Mouse (Mus musculus) left cerebral cortex, postnatal 36 days (tissue): Measurements from ENCODE around the gene Prpf38b. TPM values are rescaled to one million over a fixed set of nuclear protein-coding genes. Genes with fewer than 3 reads are reported as not detected.
"Not testable (repeated sequence)": the region's sequence is repeated elsewhere in the genome, so short reads cannot be mapped to it uniquely, and the experiment has no call there.

ENCODE experiments used
- DNase-seq, 2 experiments: peaks; one replicate each; pipeline ENCODE4 v3.0.0; 2021 to 2022; ENCODE audit warnings: low spot score in 2 of 2, mixed read lengths in 1 of 2
- intact Hi-C: fragments of 180-260 bp; cut with DNase I; formaldehyde crosslinking; loops from one replicate; pipeline ENCODE4 v1.15.1; 2025
- total RNA-seq, 2 experiments: library from RNA; stranded (reverse); gene quantifications; 2 replicates each; pipeline ENCODE4 v1.2.3; 2021

The Prpf38b gene
- total RNA-seq, 2 experiments from 2014 or later, result 28.0 to 54.5 TPM

DNA sequence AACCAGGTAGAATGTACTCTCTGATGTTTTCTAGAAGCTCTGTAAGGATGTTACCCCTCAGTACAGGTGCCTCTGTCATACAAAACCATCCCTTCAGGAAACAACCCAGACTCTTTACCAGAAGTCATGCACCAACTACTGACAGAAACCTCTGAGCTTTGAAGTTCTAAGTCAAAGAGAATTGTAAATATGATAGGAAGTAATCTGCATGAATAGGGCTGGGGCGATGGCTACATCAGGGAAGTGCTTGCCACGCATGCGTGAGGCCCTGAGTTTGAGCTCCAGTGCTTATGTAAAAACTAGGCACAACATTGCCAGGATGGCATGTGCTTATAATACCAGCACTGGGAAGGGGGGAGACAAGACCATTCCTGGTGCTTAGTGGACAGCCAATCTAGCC lies 45.9 kb downstream of the Prpf38b start:
- DNase-seq, result no peak
- intact Hi-C loops, result no loop called here

DNA sequence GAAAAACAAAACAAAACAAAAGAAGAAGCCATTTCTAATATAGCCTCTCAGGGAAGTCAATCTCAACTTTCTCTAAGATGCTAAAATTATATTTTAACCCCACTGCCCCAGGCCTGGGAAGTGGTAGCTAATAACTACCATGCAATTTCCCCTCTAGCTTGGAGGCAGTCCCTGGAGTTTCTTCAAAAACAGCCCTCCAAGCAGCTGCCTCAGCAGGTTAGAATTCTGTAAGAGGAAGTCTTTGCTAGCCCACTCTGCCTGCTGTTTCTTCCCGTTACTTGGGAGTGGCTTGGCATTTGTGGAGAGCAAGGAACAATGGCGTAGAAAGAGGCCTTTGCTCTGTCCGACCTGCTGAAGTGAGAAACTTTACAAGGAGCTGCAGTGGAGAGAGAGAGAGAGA lies 46.4 kb downstream of the Prpf38b start:
- intact Hi-C loops, result no loop called here
- DNase-seq, result no peak

DNA sequence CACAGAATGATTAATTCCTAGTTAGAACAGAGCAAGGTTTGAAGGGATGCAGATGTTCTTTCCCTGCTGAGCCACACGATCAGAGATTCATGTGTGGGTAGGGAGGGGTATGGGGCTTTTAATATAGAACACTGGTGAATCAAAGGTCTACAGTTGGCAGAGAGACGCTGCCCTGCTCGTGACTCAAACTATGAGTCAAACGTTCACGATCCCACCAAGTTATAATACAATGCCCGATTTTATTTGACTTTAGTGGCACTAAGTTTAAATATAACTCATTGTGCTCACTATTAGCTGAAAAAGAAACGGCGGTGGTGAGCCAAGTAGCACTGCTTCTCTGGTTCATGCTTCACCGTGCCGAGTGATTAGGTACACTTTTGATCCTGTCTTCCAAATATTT lies 48.4 kb downstream of the Prpf38b start:
- DNase-seq, result no peak

DNA sequence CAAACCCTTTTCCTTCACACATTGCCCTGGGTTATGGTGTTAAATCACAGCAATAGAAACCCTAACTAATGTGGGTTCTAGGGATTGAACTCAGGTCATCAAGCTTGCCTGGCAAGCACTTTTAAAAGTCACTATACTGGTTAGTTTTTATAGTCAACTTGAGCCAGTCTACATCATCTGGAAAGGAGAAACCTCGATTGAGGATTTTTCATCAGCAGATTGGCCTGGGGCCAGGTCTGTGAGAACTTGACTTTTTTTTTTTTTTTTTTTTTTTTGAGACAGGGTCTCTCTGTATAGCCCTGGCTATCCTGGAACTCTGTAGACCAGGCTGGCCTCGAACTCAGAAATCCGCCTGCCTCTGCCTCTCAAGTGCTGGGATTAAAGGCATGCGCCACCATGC lies 49.2 kb downstream of the Prpf38b start:
- intact Hi-C loops, result not testable (repeated sequence)

More for the DNA sequence above, 48.4 kb downstream of the Prpf38b start:
- intact Hi-C loops, result no loop called here

DNA sequence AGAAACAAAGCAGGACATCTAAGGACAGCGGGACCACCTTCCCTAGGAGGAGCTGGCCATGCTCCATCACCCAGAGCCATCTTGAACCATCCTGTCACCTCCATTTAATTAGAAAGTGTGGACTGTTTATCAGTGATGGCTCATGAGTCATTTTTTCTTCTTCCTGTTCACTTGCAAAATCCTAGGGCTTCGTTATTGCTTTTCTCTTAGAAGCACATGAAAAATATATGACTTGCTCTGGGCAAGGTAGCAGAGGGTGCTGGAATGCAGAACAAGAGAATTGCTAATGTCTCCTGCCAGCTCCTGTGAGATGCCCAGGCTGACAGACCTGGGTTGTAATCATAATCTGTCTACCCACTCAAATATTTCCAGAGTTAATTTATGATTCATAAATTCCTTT lies 50.7 kb downstream of the Prpf38b start:
- no peak for DNase-seq
- intact Hi-C loops, result no loop called here

More for the DNA sequence above, 49.2 kb downstream of the Prpf38b start:
- not testable (repeated sequence) for DNase-seq

DNA sequence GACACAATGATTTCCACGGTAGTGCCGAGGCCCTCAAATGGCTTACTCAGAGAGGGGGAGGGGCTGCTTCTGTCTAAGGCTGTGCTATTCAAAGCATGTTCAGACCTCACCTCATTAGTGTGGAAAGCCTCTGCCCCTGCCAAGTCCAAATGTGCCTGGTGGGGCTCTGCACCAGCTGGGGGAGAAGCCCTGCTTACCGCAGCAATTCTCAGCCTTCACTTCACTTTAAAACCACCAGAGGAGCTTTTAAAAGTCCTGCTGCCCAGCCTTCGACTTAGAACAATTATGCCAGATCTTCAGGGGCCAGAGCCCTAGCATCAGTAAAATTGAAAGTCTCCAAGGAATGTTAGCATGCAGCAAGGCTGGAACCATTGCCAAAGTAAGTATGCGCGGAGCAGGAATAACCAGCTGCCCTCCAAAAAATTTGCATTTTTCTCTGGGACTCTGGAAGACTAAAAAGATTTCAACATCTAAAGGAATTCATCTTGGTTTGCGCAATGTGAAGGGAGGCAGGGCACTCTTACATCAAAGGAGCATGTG lies 53.2 kb downstream of the Prpf38b start:
- intact Hi-C loops, result loop anchor here (5.0 kb wide), 1 partner anchor 54 kb away; the partner anchor contains the start of gene Prpf38b
- DNase-seq, result no peak

DNA sequence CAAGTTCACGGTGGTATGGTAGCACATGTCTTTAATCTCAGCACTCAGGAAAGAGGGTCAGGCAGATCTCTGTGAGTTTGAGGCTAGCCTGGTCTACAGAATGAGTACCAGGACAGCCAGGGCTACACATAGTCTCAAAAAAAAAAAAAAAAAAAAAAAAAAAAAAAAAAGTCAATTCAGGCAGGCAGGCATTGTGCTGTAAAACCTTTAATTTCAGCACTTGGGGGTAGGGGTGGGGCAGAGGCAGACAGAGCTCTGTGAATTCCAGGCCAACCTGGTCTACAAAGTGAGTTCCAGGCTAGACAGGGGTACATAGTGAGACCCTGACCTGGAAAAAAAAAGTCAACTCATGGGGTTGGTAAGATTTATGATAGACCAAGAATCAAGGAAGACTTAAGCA lies 53.8 kb downstream of the Prpf38b start:
- no peak for DNase-seq
- intact Hi-C loops, result loop anchor here (5.0 kb wide), 1 partner anchor 55 kb away; the partner anchor contains the start of gene Prpf38b

DNA sequence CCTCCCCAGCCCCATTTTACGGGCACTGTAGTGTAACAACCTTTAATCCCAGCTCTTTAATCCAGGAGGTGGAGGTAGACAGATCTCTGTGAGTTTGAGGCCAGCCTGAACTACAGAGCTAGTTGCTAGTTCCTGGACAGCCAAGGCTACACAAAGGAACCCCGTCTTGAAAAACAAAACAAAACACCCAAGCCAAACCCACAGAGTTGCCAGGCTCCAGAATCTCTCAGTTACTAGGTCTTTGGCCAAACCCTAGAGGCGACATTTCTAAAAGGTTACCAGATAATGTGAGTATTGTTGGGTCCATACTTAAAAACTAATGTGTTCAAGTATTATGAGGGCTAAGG lies 54.4 kb downstream of the Prpf38b start:
- intact Hi-C loops, result loop anchor here (5.0 kb wide), 1 partner anchor 55 kb away; the partner anchor contains the start of gene Prpf38b
- no peak for DNase-seq

DNA sequence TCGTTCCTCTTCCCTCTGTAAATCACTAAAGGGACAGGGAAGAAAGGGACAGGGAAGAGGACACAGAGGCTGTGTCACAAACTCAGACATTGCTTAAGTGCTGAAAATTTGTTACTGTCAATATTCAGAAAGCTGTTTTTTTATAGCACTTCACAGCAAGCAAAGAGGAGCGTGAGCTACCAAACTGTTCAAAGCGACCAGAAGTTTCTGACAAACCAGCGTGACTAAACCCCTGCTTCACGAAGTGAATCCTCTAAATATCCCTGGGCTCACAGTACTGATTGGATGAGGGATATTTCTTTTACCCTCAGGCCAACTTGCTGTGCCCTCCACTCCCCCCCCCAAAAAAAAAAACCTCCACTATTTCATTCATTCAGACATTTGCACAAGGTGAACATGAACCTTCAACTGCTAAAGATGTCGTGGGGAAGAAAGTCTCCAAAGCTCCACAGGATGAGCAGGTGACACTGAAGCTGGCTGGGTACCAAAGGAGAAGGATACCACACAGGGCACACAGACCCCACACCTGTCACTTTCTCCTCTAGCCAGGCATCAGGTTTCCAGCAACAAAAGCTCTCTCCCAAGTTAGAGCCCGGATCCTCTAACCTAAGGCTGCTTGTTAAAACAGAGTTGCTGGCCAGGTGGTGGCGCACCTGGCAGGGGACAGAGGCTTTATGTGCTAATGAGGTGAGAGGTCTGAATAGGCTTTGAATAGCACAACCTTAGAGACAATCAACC lies 55.0 kb downstream of the Prpf38b start:
- intact Hi-C loops, result loop anchor here (5.0 kb wide), 1 partner anchor 56 kb away; the partner anchor contains the start of gene Prpf38b
- no peak for DNase-seq

DNA sequence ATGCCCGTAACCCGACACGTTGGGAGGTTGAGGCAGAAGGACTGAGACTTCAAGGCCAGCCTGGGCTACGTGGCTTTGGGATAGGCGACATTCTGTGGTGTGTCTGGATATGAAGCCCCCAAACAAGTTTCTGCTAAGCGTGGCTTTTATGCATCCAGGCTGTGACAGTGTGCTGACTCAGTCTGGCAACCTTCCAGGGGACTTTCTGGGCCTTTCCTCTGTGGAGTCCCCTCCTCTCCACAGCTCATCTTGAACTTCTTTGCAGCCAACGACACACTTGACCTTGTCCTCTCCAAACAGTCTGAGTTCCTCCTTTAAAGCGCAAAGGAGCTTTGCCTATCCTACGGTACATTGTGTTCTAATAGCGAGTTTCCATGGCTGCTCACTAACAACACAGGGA lies 55.7 kb downstream of the Prpf38b start:
- no peak for DNase-seq
- intact Hi-C loops, result loop anchor here (5.0 kb wide), 1 partner anchor 56 kb away; the partner anchor contains the start of gene Prpf38b

DNA sequence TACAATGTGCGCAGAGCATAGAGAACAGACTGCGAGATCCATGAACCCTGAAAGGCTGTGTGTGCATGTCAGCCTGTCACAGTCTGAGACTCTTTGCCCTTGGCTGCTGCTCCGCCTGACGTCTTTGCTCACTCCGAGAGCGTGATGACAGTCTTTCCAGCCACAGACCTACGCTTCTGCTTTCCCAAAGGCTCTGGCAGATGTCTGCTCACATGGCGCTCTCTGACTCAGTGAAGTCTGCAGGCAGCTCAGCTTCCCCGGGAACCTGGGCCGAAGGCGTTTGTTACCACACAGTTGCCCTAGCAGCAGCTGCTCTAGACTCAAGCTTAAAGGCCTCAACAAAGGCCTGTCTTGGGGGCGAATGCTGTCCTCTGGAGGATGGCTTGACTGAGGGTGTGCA lies 56.2 kb downstream of the Prpf38b start:
- DNase-seq, result peak; percentile 83 to 86
- intact Hi-C loops, result loop anchor here (5.0 kb wide), 1 partner anchor 57 kb away; the partner anchor contains the start of gene Prpf38b

DNA sequence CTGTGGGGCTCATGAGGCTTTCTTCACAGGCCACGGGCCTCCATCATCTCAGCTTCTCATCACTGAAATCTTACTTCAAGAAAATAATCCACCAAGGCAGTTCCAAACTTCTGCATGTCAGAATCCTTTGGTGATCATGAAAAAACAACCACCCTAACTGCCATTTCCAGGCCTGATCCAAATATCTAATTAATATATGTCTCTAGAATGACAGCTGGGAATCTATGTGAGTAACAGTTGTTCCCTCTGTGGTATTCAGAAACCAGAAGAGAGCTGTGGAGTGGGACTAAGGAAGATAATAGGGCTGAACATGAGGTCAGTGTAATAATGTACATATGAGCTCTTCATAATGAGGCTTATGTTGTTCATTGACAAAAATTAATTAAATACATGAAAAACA lies 58.3 kb downstream of the Prpf38b start:
- intact Hi-C loops, result no loop called here

More for the DNA sequence above, 58.3 kb downstream of the Prpf38b start:
- DNase-seq, result no peak

Other genes with a start within 250 kb of the Prpf38b start
- gene Gpsm2, start 189.4 kb downstream of the Prpf38b start, total RNA-seq, result 10 to 100 TPM; 12.7 to 15.3 TPM
- not detected for gene Aknad1, start 172.1 kb downstream of the Prpf38b start, total RNA-seq
- gene Stxbp3, start 71.2 kb downstream of the Prpf38b start, total RNA-seq, result 10 to 100 TPM; 22.4 to 23.7 TPM
- not detected for gene Fndc7, start 21.7 kb downstream of the Prpf38b start, total RNA-seq
- gene Henmt1, start 28.1 kb upstream of the Prpf38b start, total RNA-seq, result 1 to 10 TPM; 1.3 to 2.3 TPM
- gene Gm9857, start 28.7 kb upstream of the Prpf38b start, total RNA-seq, result not detected
- 10 to 100 TPM; 33.3 to 36.6 TPM for gene Fam102b, start 115.9 kb upstream of the Prpf38b start, total RNA-seq
- not detected for gene Slc25a54, start 168.7 kb upstream of the Prpf38b start, total RNA-seq
- gene Slc25a24, start 211.4 kb upstream of the Prpf38b start, total RNA-seq, result 1 to 10 TPM; 2.4 to 2.7 TPM